Mouse (Mus musculus): Measurements from ENCODE around the gene Yap1. TPM values are rescaled to one million over a fixed set of nuclear protein-coding genes. Genes with fewer than 3 reads are reported as not detected.
"Not testable (repeated sequence)": the region's sequence is repeated elsewhere in the genome, so short reads cannot be mapped to it uniquely, and the experiment has no call there.

Yap1 gene
- polyA plus RNA-seq, 1 experiment from 2014 or later, result 13.1 TPM

DNA sequence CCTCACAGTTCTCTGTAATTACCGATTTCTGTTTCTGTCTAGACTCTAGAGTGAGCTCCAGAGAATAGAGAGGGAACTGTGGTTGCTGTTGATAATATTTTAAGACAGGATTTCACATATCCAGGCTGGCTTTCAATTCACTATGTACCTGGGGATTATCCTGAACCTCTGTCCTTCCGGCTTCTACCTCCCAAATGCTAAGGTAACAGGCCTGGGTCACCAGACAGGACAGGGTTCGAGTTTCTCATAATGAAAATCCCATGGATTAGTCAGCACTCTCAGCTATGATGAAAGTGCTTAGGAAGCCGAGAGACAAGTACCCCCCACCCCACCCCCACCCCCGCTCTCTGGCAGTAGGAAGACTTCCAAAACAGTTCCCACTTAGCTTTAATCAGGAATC is 100.6 kb downstream of the Yap1 start:
- Histone ChIP-seq H3K9ac (no peak overlapping the region), H3K4me1 (replicated peaks) (no peaks in the 10 kb centered on the region), H3K4me3 (no peak overlapping the region), H3K4me2 (no peak overlapping the region), H3K9me3 (no peaks in the 10 kb centered on the region), H3K27me3 (no peaks in the 10 kb centered on the region), H3K36me3 (no peaks in the 10 kb centered on the region), H3K27ac (no peak overlapping the region)
- no peak for ATAC-seq (ENCODE audit: low FRiP score)
- WGBS, result 79% methylated on average over 5 of the region's 5 CpGs

DNA sequence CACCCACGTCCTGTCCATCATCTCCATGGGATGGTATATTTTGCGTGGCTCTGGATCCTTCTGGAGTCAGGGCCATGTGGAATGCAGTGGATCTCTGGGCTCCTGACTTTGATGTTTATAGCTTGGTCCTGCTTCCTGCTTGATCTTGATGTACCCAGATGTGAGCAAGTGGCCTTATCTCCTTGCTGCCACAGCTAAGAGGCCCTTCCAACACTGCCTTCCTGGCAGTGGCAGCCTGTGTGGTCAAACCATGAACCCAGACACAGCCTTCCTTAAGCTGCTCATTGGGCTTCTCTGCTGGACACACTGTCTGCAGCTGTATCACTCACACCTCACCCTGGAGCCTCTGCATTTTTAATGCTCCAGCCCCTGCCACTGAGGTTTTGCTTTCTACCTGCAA is 101.1 kb downstream of the Yap1 start:
- Histone ChIP-seq H3K27me3 (no peaks in the 10 kb centered on the region), H3K4me2 (no peak overlapping the region), H3K4me1 (replicated peaks) (no peaks in the 10 kb centered on the region), H3K4me3 (no peak overlapping the region), H3K36me3 (no peaks in the 10 kb centered on the region), H3K9ac (no peak overlapping the region), H3K9me3 (no peaks in the 10 kb centered on the region), H3K27ac (no peak overlapping the region)
- no peak for ATAC-seq (ENCODE audit: low FRiP score)
- 80% methylated on average over 2 of the region's 2 CpGs for WGBS

DNA sequence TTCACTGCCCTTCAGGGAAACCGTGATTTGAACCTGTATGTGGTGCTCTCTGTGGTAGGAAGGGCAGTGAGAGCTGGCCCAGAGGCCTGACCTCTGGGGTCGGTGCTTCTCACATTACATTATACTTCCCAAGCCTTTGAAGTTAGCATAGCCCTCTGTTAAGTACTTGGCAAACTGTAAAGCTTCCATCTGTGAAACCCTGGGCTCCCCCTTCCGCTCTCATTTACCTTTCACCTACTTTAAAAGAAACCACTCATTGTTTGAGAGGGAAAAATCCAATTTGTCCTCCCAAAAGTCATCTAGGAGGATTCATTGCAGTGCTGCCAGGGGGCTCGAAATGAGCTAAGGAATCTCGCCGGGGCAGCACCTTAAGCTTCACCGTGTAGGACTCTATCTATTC is 102.1 kb downstream of the Yap1 start:
- ATAC-seq (ENCODE audit: low FRiP score), result no peak
- no peaks in the 10 kb centered on the region for H3K4me1 ChIP-seq (replicated peaks)
- no peaks in the 10 kb centered on the region for H3K27me3 ChIP-seq
- H3K4me2 ChIP-seq, result no peak overlapping the region
- no peaks in the 10 kb centered on the region for H3K36me3 ChIP-seq
- no peak overlapping the region for H3K9ac ChIP-seq
- H3K4me3 ChIP-seq, result no peak overlapping the region
- no peak overlapping the region for H3K27ac ChIP-seq
- H3K9me3 ChIP-seq, result no peaks in the 10 kb centered on the region
- 55% methylated on average over 7 of the region's 7 CpGs for WGBS

DNA sequence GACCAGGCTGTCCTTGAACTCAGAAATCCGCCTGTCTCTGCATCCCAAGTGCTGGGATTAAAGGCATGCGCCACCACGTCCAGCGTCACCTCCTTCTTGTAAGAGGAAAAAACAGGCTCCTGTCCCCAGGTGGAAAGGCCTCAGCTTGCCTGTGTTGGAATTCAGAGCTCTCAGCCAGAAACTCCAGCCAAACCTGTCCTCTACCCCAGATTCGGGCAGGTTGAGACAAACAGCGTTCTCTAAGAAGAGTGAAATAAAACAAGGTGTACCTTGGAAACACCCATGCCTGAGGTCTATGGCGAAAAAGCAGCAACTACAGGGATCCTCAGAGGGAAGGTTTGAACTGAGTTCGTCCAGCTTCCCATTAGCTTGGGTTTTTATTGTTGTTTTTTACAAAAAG is 103.4 kb downstream of the Yap1 start:
- Histone ChIP-seq H3K27ac (no peak overlapping the region), H3K4me2 (no peak overlapping the region), H3K36me3 (no peaks in the 10 kb centered on the region)

DNA sequence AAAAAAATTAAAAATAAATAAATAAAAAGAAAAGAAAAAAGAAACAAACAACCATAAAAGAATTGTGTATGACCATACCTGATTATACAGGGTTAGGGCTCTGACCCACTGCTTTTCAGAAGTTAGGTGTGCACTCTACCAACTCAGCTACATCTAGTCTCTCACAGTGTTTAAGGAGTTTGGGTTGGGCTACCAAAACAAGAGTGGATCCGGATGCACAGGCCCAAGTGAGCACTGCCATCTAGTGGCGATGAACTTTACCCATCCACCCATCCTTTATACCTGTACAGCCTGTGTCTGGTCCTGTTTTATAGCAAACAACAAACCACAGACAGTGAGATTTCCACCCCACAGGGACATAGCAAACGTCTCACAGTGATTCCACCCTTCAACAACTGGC is 106.9 kb downstream of the Yap1 start:
- Histone ChIP-seq H3K4me3 (no peak overlapping the region), H3K27ac (no peak overlapping the region), H3K9me3 (no peaks in the 10 kb centered on the region), H3K9ac (no peak overlapping the region), H3K36me3 (no peaks in the 10 kb centered on the region), H3K4me2 (no peak overlapping the region), H3K4me1 (replicated peaks) (no peaks in the 10 kb centered on the region), H3K27me3 (no peaks in the 10 kb centered on the region)
- 8% methylated on average over 3 of the region's 3 CpGs for WGBS
- peak; percentile 86 for ATAC-seq (ENCODE audit: low FRiP score)

More for the DNA sequence above, 103.4 kb downstream of the Yap1 start:
- H3K4me1 ChIP-seq (replicated peaks), result no peaks in the 10 kb centered on the region
- H3K9me3 ChIP-seq, result no peaks in the 10 kb centered on the region
- no peak for ATAC-seq (ENCODE audit: low FRiP score)
- no peak overlapping the region for H3K4me3 ChIP-seq
- no peaks in the 10 kb centered on the region for H3K27me3 ChIP-seq
- WGBS, result 91% methylated on average over 8 of the region's 8 CpGs
- H3K9ac ChIP-seq, result no peak overlapping the region

DNA sequence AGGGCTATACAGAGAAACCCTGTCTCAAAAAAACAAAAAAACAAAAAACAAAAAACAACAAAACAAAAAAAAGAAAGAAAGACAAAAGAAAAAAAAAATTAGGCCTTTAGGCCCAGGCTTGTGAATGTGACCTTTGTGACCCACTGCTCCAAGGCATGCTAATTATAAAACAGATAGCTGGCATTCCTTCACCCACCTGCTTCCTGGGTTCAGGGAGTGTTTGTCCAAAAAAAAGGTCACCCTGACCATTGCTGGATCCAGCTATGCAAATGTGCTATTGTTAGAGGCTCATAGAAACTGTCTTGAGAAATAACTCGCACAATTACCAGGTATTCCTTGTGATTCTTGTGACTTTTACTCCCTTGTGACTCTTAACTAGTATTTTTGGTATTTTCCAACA is 112.6 kb downstream of the Yap1 start:
- H3K4me3 ChIP-seq; ATAC-seq (ENCODE audit: low FRiP score); H3K9ac ChIP-seq; H3K27me3 ChIP-seq; H3K4me2 ChIP-seq; H3K9me3 ChIP-seq; H3K27ac ChIP-seq; H3K4me1 ChIP-seq (replicated peaks); H3K36me3 ChIP-seq: not testable (repeated sequence)
- 81% methylated on average over 1 of the region's 1 CpGs for WGBS

DNA sequence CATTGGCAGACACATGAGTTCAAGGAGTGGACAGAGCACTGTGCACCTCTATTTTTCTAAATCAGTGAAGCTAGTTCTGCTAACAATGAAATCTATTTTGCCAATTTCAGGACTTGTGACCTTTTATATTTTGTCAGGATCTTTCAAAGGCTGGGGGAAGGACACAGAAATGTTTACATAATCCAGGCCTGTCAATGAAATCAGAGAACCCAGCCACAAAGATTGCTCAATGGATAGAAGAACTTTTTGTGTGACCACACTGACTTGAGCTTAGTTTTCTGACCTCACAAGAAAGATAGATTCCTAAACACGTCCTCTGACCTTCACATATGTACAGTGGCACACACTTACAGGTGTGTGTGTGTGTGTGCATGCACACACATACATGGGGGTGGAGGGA is 113.2 kb downstream of the Yap1 start:
- no peaks in the 10 kb centered on the region for H3K9me3 ChIP-seq
- WGBS, result 73% methylated on average over 1 of the region's 1 CpGs
- H3K27ac ChIP-seq, result no peak overlapping the region

DNA sequence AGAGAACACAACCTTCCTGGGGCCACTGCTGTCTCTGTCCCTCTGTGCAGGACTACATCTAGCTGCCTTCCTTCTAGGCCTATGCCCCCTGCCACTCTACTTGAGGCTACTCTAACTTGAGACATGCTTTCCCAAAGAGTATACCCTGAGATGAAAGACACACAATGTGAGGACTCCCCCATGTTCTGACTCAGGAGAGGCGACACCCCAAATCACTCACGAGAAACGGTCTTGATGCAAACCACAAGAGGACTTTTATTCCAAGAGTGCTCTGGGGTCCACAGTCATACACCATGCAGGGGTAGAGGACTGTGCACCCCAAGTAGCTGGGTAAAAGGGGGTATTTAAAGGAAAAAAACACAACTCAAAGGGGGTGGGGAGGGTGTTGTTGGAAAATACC is 120.0 kb downstream of the Yap1 start:
- no peaks in the 10 kb centered on the region for H3K36me3 ChIP-seq
- H3K9me3 ChIP-seq, result peaks cover 7% of the 10 kb centered on the region; the same call in 1 of the 2 replicates
- H3K27me3 ChIP-seq, result no peaks in the 10 kb centered on the region
- no peak overlapping the region for H3K4me2 ChIP-seq
- no peak overlapping the region for H3K27ac ChIP-seq
- ATAC-seq (ENCODE audit: low FRiP score), result no peak
- H3K9ac ChIP-seq, result no peak overlapping the region
- H3K4me1 ChIP-seq (replicated peaks), result no peaks in the 10 kb centered on the region
- H3K4me3 ChIP-seq, result no peak overlapping the region
- WGBS, result 98% methylated on average over 3 of the region's 3 CpGs

More for the DNA sequence above, 113.2 kb downstream of the Yap1 start:
- Histone ChIP-seq H3K9ac (no peak overlapping the region), H3K4me1 (replicated peaks) (no peaks in the 10 kb centered on the region), H3K4me2 (no peak overlapping the region), H3K27me3 (no peaks in the 10 kb centered on the region), H3K36me3 (no peaks in the 10 kb centered on the region), H3K4me3 (no peak overlapping the region)
- no peak for ATAC-seq (ENCODE audit: low FRiP score)

DNA sequence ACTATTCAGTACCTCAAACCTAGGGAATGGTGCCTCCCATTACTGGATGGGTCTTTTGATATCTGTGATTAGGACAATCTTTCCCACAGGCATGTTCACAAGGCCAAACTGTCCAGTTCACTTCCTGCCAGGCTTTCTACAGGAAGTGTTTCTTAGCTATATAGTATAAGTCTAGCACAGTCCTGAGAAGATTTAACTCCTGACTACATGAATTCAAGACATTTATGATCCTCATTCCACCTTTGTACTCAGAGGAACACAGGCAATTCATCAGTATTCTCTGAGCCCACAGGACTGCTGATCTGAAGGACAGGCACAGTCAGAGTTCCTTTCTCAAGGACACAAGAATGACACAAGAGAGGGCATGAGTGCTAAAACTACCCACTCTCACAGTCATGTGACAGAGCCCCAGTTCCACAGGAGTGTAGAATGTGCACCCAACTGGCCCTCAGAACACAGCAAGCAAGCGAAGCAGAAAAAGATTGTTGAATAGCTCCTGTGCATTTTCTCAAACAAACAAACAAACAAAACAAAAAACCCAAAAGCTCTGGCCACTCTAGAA is 122.0 kb downstream of the Yap1 start:
- Histone ChIP-seq H3K27me3 (no peaks in the 10 kb centered on the region), H3K36me3 (no peaks in the 10 kb centered on the region), H3K4me3 (no peak overlapping the region), H3K9me3 (peaks cover 7% of the 10 kb centered on the region; the same call in 1 of the 2 replicates), H3K9ac (no peak overlapping the region), H3K4me2 (no peak overlapping the region), H3K27ac (no peak overlapping the region), H3K4me1 (replicated peaks) (no peaks in the 10 kb centered on the region)
- ATAC-seq (ENCODE audit: low FRiP score), result no peak
- 100% methylated on average over 1 of the region's 1 CpGs for WGBS

Other genes starting within 250 kb of the Yap1 start
- gene Tmem123, start 240.6 kb downstream of the Yap1 start, polyA plus RNA-seq (2015; fragmentation: Nextera tagmentation; extraction: Ambion mirVana), result 32.7 and 33.4 TPM in 2 replicates
- 44.8 and 47.2 TPM in 2 replicates for gene Birc2, start 167.5 kb downstream of the Yap1 start, polyA plus RNA-seq (2015; fragmentation: Nextera tagmentation; extraction: Ambion mirVana)
- 2.3 and 2.8 TPM in 2 replicates for gene Birc3, start 131.4 kb downstream of the Yap1 start, polyA plus RNA-seq (2015; fragmentation: Nextera tagmentation; extraction: Ambion mirVana)
- 16.3 and 19.1 TPM in 2 replicates for gene Cfap300, start 38.2 kb upstream of the Yap1 start, polyA plus RNA-seq (2015; fragmentation: Nextera tagmentation; extraction: Ambion mirVana)
- 2.6 and 3.7 TPM in 2 replicates for gene Cep126, start 129.7 kb upstream of the Yap1 start, polyA plus RNA-seq (2015; fragmentation: Nextera tagmentation; extraction: Ambion mirVana)